Mouse (Mus musculus): Measurements from ENCODE around the gene Prkar1a. TPM values are rescaled to one million over a fixed set of nuclear protein-coding genes. Genes with fewer than 3 reads are reported as not detected.

Prkar1a gene
- total RNA-seq, 2 experiments from 2014 or later: 561 to 584 TPM

Other genes with a start within 250 kb of the Prkar1a start
- not detected for gene 9930022D16Rik, start 235.5 kb upstream of the Prkar1a start, total RNA-seq (2021)
- gene Amz2, start 223.5 kb upstream of the Prkar1a start, total RNA-seq (2021): 10 to 100 TPM; 48.3 to 55.4 TPM
- gene Arsg, start 176.0 kb upstream of the Prkar1a start, total RNA-seq (2021): 10 to 100 TPM in 1 of 2 experiments, 1 to 10 TPM in 1; 9.6 to 11.1 TPM
- gene Slc16a6, start 175.8 kb upstream of the Prkar1a start, total RNA-seq (2021): 10 to 100 TPM in 1 of 2 experiments, 1 to 10 TPM in 1; 8.7 to 17.3 TPM
- gene Wipi1, start 37.4 kb upstream of the Prkar1a start, total RNA-seq (2021): 10 to 100 TPM; 21.3 TPM
- gene Fam20a, start 72.9 kb downstream of the Prkar1a start, total RNA-seq (2021): 10 to 100 TPM; 13.8 to 15.8 TPM
- not detected for gene 1700012B07Rik, start 178.6 kb downstream of the Prkar1a start, total RNA-seq (2021)